8 mouse cellular contexts compared by ENCODE assay signal in genomic region chr5:34550251-34550650, GRCm38 (mm10). TPM values are rescaled to one million over a fixed set of nuclear protein-coding genes. Genes with fewer than 3 reads are reported as not detected.
A peak's percentile ranks its signal among the peaks of the same experiment; 100 is the strongest.
DNase-seq lines count a peak whose midpoint lies in the region; ATAC-seq and TF ChIP-seq lines count a peak whose summit lies in the region.

No protein-coding gene starts in this region.

- no peak for DNase-seq in heart, adult 11 months
- peak; percentile 18 for DNase-seq in hindbrain, embryonic 10.5 days (ENCODE audit: low spot score)
- DNase-seq in midbrain, embryonic 10.5 days (ENCODE audit: low spot score), result no peak
- no peak for DNase-seq in c-Kit-positive CD71-positive TER-119-positive erythroid progenitor cells, embryonic 14.5 days (ENCODE audit: low spot score)
- DNase-seq in spleen, postnatal 14 days (ENCODE audit: low spot score in 2 of 2), result no peak
- no peak for DNase-seq in right cerebral cortex, postnatal 10 days (ENCODE audit: low spot score in 2 of 2)

- no peak for TF ChIP-seq CTCF in E14TG2a.4 (conservative IDR thresholded peaks at IDR 0.05; ENCODE audit: low read length)

- ATAC-seq in heart, embryonic 11.5 days (replicated peaks; ENCODE audit: insufficient number of reproducible peaks, low FRiP score, low TSS enrichment), result no peak

- peak overlapping the region; percentile 89 for H3K9ac ChIP-seq in heart, embryonic 11.5 days (ENCODE audit: low read depth, low read length)

- peak overlapping the region; percentile 94 for H3K4me2 ChIP-seq in heart, embryonic 11.5 days

- peak overlapping the region; percentile 71 for H3K4me3 ChIP-seq in heart, embryonic 11.5 days (ENCODE audit: low read depth, low read length)
- peak overlapping the region; percentile 87 for H3K4me3 ChIP-seq in E14TG2a.4 (replicated peaks; ENCODE audit: low read length)
- H3K4me3 ChIP-seq in hindbrain, embryonic 10.5 days, result peak overlapping the region; percentile 67
- peak overlapping the region; percentile 78 for H3K4me3 ChIP-seq in midbrain, embryonic 10.5 days

- WGBS in heart, embryonic 11.5 days (ENCODE audit: insufficient replicate concordance), result 34% methylated on average over 6 of the region's 6 CpGs
- 19% methylated on average over 6 of the region's 6 CpGs for WGBS in hindbrain, embryonic 10.5 days
- WGBS in midbrain, embryonic 10.5 days, result 30% methylated on average over 6 of the region's 6 CpGs

- no peaks in the 10 kb centered on the region for H3K4me1 ChIP-seq in heart, embryonic 11.5 days (ENCODE audit: control insufficient read depth, insufficient read depth, low read length)
- H3K4me1 ChIP-seq in E14TG2a.4 (replicated peaks; ENCODE audit: low read depth, low read length), result peaks cover 18% of the 10 kb centered on the region
- peaks cover 26% of the 10 kb centered on the region for H3K4me1 ChIP-seq in hindbrain, embryonic 10.5 days (replicated peaks)
- peaks cover 25% of the 10 kb centered on the region for H3K4me1 ChIP-seq in midbrain, embryonic 10.5 days

- H3K27me3 ChIP-seq in heart, embryonic 11.5 days (ENCODE audit: control insufficient read depth, insufficient read depth, low read length), result no peaks in the 10 kb centered on the region
- peaks cover 49% of the 10 kb centered on the region for H3K27me3 ChIP-seq in E14TG2a.4 (ENCODE audit: insufficient read depth, low read length)
- peaks cover 10% of the 10 kb centered on the region; the same call in 1 of the 2 replicates for H3K27me3 ChIP-seq in hindbrain, embryonic 10.5 days (ENCODE audit: insufficient read depth, poor library complexity, severe bottlenecking)
- peaks cover 9% of the 10 kb centered on the region for H3K27me3 ChIP-seq in midbrain, embryonic 10.5 days (ENCODE audit: low read depth, poor library complexity, severe bottlenecking)

- H3K27ac ChIP-seq in heart, embryonic 11.5 days (ENCODE audit: low read depth, low read length), result no peak overlapping the region
- peak overlapping the region; percentile 96 for H3K27ac ChIP-seq in hindbrain, embryonic 10.5 days
- H3K27ac ChIP-seq in midbrain, embryonic 10.5 days (replicated peaks), result peak overlapping the region; percentile 93

- no peaks in the 10 kb centered on the region for H3K9me3 ChIP-seq in heart, embryonic 11.5 days (replicated peaks; ENCODE audit: control insufficient read depth, low read length)
- H3K9me3 ChIP-seq in E14TG2a.4 (ENCODE audit: low read length), result no peaks in the 10 kb centered on the region
- no peaks in the 10 kb centered on the region for H3K9me3 ChIP-seq in hindbrain, embryonic 10.5 days
- no peaks in the 10 kb centered on the region for H3K9me3 ChIP-seq in midbrain, embryonic 10.5 days (replicated peaks)

- H3K36me3 ChIP-seq in heart, embryonic 11.5 days (ENCODE audit: control insufficient read depth, insufficient read depth, low read length), result 0 out of 2 replicates have a peak, but pooled peaks cover 4% of the 10 kb centered on the region
- H3K36me3 ChIP-seq in E14TG2a.4 (ENCODE audit: insufficient read depth, low read length), result peaks cover 6% of the 10 kb centered on the region; the same call in 1 of the 2 replicates
- peaks cover 43% of the 10 kb centered on the region for H3K36me3 ChIP-seq in hindbrain, embryonic 10.5 days
- peaks cover 42% of the 10 kb centered on the region for H3K36me3 ChIP-seq in midbrain, embryonic 10.5 days

RNA-seq across cellular contexts. Expression of gene Add1, which starts 23.2 kb away (rescaled TPM):
- 166 and 173 TPM in 2 replicates for polyA plus RNA-seq in heart, embryonic 11.5 days (2014; fragmentation: Nextera tagmentation; extraction: Ambion mirVana)
- 179 and 194 TPM in 2 replicates for polyA plus RNA-seq in hindbrain, embryonic 10.5 days (2016; fragmentation: Nextera tagmentation; extraction: Ambion mirVana)
- 166 and 195 TPM in 2 replicates for polyA plus RNA-seq in midbrain, embryonic 10.5 days (2016; fragmentation: Nextera tagmentation; extraction: Ambion mirVana)

RNA-seq across cellular contexts. Expression of gene Sh3bp2, which starts 24.6 kb away (rescaled TPM):
- 4.2 and 5.2 TPM in 2 replicates for polyA plus RNA-seq in heart, embryonic 11.5 days (2014; fragmentation: Nextera tagmentation; extraction: Ambion mirVana)
- 7.2 and 9.4 TPM in 2 replicates for polyA plus RNA-seq in hindbrain, embryonic 10.5 days (2016; fragmentation: Nextera tagmentation; extraction: Ambion mirVana)
- polyA plus RNA-seq in midbrain, embryonic 10.5 days (2016; fragmentation: Nextera tagmentation; extraction: Ambion mirVana), result 6.4 and 10.3 TPM in 2 replicates

RNA-seq across cellular contexts. Expression of gene Tnip2, which starts 36.5 kb away (rescaled TPM):
- polyA plus RNA-seq in heart, embryonic 11.5 days (2014; fragmentation: Nextera tagmentation; extraction: Ambion mirVana), result 12.7 and 14.2 TPM in 2 replicates
- 5.2 and 5.6 TPM in 2 replicates for polyA plus RNA-seq in hindbrain, embryonic 10.5 days (2016; fragmentation: Nextera tagmentation; extraction: Ambion mirVana)
- polyA plus RNA-seq in midbrain, embryonic 10.5 days (2016; fragmentation: Nextera tagmentation; extraction: Ambion mirVana), result 5.3 and 8.0 TPM in 2 replicates
